Mouse (Mus musculus) ovary, postnatal 10 days (tissue): ENCODE data around the gene Tlr9.

ENCODE experiments used
- DNase-seq: peaks from one replicate; pipeline ENCODE4 v3.0.0; 2022; ENCODE audit warnings: low spot score

Tlr9 gene

GRCm38 (mm10) chr9:106232956-106233355, 10.6 kb downstream of the Tlr9 start:
- DNase-seq = no peak

- DNase-seq = no peak
Measured at GRCm38 (mm10) chr9:106233953-106234352, 11.6 kb downstream of the Tlr9 start.

DNA sequence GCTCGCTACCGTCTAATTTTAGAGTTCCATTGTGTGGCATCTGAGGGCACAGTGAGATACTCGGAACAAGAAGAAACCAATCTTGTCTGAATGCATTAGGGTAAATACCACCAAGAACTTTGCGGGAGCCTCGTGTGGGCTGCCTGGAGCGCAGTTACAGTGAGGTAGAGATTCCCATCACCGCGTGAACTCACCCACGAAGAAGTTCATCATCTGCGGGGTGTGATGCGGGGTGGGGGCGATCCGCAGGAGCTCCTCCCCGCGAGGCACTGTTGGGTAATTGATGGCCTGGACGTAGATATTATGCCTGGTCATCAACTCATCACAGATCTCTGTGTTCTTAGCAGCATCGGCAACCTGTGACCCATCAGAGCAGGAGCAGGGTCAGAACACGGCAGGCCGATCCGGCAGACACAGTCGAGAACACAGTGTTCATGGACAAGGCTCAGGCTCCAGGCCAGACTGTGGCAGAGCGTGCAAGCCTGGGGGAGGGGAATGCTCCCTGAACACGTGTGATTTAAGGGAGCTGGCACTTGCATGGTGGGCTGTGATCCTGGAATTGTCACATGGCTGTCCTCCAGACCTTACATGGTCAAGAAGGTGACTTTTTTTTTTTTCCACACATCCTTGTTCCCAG, 12.9 kb downstream of the Tlr9 start:
- DNase-seq = no peak

- DNase-seq = no peak
Measured at GRCm38 (mm10) chr9:106236156-106236817, 13.9 kb downstream of the Tlr9 start.

DNA sequence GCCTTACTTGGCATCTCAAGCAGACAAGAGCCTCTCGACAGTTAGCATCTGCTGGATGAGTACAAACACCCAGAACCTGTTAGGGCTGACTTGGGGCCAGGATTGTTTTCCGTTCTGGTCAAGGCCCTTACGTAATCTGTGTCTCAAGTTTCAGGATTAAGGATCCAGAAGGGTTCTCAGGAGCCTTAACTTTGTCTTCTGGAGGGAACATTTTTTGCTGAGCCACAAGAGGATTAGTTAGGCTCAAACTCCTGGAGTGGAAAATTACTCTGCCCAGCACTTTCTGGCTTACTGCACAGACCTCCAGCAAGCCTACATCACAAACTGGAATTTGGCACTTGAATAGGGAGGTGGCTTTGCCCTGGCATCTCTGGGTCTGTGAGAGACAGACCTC, 14.4 kb downstream of the Tlr9 start:
- no peak for DNase-seq

- DNase-seq = no peak
Measured at GRCm38 (mm10) chr9:106237401-106237800, 15.0 kb downstream of the Tlr9 start.

DNA sequence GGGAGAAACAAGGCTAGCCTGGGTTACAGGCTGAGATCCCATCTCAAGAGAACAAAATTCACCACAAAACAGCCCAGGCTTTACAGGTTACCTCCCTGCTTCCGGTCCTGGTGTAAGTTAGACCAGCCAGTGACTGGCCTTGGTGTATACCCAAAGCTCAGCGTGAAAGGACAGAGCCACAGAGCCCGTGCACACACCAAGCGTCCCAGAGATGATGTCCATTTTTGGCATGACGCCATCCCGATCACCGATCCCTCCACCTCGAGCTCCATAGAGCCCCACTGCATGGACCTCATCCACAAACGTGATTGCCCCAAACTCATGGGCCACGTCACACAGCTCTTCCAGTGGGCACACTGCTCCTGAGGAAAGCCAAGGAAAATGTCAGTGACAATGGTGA, 15.5 kb downstream of the Tlr9 start:
- DNase-seq = no peak

DNA sequence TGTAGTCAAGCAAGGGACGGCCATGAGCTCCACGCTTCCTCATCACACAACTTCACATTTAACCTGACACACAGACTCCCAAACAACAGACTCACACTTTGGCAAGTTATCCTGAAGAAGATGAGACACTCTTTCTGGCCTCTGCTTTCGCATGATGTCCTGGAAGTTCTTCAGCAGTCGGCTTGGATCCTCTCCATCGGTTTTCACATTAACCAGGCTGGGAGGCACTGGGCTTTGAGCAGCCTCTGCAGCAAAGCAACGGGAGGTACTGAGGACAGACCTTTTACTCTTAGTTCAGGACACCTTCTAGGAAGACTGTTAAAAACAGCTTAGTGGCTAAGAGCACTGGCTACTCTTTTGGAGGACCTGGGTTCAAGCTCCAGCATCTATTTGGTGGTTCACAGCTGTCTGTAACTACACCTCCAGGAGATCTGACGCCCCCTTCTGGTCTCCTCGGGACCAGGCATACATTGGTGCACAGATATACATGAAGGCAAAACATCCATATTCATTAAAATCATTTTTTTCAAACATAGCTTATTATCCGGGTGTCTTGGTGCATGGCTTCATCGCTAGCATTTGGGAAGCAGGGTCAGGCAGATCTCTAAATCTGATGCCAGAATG, 19.3 kb downstream of the Tlr9 start:
- no peak for DNase-seq

DNA sequence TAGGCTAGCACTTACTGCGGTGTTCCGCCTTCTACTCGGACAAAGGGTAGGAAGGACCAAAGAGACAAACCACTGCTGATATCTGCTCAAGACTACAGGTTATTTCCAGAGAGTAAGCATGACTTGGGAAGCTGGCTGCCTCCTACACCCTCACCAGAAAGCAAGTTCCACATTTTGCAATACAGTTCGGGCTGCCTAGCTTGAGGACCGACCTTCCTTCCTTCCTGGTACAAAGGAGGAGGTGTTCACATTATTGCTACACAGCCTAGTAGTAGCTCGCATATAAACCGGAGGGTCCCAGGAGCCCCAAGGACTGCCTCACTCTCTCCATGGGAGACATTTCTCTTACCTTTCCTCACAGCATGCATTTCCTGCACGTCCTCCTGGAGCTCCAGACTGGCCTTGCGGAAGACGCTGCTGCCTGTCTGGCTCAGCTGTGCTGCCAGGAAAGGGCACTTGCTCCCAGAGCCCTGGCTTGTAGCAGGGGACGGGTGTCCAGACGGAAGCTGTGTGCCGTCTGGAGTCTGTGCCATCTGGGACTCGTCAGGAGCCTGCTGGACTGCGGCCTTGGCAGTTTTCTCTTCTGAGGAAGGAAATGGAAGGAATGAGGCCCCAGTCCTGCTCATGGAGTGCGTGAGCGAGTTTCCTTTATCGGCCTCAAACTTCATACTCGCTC, 20.6 kb downstream of the Tlr9 start:
- DNase-seq = no peak

DNA sequence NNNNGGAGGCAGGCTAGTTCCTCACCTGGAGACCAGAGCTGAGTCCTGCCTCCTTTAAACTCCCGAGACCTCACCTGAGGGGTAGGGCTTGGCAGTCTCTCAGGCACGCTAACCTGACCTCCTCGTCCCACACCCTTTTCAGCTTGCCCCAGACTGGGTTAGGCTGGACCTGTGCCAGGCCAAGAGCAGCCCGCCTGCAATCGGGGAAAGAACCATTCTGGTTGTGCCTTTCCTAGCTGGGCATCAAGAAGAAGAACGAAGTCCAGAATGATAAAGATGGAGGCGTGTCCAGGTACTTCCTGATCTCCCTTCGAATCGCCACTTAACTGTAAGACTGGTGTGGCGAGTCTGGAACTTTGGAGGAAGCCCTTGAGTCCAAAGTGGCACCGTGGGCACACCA, 27.2 kb downstream of the Tlr9 start:
- DNase-seq = no peak

GRCm38 (mm10) chr9:106250245-106250644, 27.8 kb downstream of the Tlr9 start:
- no peak for DNase-seq

DNA sequence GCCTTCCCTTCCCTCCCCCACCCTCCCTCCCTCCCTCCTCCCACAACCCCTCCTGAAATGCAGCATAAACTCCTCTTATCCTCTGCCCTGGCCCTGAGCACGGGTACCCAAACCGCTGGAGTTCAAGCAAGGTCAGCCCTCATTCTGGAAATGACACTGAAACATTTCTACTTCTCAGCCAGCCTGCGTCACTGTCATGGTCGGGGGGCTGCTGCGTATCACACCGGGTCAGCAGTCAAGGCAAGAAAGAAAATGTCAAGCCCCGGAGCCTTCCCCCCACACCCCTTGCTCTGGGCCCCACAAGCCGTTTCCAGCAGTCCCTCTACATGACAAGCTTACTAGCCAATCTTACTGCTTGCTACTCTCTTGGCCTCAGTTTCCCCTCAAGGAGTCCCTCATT, 28.7 kb downstream of the Tlr9 start:
- DNase-seq = no peak

DNA sequence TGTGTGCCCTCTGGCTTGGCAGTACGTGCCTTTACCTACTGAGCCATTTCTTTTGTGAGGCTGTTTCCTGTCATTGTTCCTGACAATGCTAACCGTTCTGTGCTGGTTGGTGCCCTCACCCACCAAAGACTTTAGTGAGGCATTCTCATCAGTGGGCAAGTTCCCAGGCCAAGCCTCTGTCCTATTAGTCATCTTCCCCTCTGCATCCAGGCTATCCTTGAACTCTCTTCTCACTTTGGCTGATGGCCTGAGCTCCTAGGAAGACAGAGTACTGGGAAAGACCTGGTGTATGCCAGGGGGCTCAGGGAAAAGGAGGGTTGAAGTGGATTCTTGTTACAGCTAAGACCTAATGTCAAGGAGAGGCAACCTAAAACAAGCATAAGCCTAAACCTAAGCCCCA, 31.6 kb downstream of the Tlr9 start:
- no peak for DNase-seq

- DNase-seq = no peak
Measured at GRCm38 (mm10) chr9:106258412-106258811, 36.0 kb downstream of the Tlr9 start.

GRCm38 (mm10) chr9:106258990-106259389, 36.6 kb downstream of the Tlr9 start:
- DNase-seq = no peak

DNA sequence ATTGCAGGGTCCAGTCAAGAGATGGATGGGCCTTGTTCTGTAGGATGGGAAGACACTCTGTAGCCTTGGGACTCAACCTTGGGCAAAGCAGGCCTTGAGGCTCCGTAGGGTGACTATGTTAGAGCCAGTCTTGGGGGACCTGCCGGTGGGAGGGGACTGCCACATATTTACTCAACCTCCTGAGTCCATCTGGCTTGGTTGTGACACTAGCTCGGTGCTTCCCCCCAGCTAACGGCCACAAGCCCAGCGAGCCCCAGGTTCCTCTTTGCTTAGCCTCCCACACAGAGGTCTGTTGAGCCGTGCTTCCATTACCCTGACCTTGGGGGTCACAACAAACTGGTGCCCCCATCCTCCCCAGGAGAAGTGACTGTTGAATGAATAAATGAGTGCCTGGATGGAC, 38.7 kb downstream of the Tlr9 start:
- no peak for DNase-seq

DNA sequence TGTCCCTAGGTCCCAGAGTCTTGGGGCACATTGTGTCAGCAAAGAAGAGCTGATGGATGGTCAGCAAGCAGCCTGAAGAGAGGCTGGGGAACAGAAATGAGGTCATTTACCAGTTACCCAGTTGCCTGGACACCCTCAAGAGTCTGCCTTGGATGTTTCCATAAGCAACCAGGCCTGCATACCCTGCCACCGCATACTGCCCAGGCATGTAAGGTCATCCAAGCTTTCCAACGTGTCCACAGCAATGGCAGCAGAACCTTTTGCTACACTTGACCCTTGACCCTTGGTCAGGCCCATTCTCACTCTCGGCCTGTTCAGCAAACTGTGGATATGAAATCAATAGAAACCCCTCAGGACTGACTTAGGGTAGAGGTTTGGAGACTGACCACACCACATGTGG, 39.1 kb downstream of the Tlr9 start:
- DNase-seq = no peak

- no peak for DNase-seq
Measured at GRCm38 (mm10) chr9:106262075-106262474, 39.7 kb downstream of the Tlr9 start.

DNA sequence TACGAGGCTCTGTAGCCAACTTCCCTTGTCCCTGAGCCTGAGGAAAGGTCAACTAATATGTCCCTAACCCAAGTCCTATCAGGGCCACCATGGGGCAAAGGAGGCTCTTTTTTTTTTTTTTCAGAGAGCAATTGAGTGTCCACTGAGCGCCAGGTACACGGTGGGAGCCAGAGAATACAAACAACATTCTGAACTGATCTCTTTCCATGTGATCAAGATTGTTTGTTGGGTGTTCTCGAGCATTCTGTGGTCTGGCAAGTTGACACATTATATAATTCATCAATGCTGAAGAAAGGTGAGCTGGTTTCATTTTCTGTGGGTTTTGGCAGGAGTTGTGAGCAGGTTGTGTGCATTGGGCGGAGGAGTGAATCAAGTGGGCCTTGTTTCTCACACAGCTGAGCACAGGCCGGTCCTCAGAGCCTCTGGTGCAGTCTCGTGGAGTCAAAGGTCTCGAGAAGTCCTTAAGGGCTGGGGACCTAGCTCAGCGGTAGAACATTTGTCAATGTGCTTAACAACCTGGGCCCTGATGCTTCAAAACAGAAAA, 41.1 kb downstream of the Tlr9 start:
- DNase-seq = no peak

GRCm38 (mm10) chr9:106265358-106266075, 43.1 kb downstream of the Tlr9 start:
- no peak for DNase-seq

GRCm38 (mm10) chr9:106266936-106267657, 44.7 kb downstream of the Tlr9 start:
- no peak for DNase-seq
